Mouse (Mus musculus): ENCODE measurements around the gene Sox21. TPM values are rescaled to one million over a fixed set of nuclear protein-coding genes. Genes with fewer than 3 reads are reported as not detected.

Gene Sox21
- polyA plus RNA-seq, 1 experiment from 2014 or later: 35.5 TPM

Small RNA genes within 50 kb of the gene (microRNA-seq; reads per million reads assigned to microRNA genes)
- not detected for gene Mir6241

Other genes starting within 250 kb of the Sox21 start
- gene Dct, start 184.8 kb downstream of the Sox21 start, polyA plus RNA-seq (2016; fragmentation: Nextera tagmentation; extraction: Ambion mirVana): 1.2 and 1.5 TPM in 2 replicates
- 22.0 and 26.3 TPM in 2 replicates for gene Tgds, start 104.3 kb downstream of the Sox21 start, polyA plus RNA-seq (2016; fragmentation: Nextera tagmentation; extraction: Ambion mirVana)
- gene Gpr180, start 99.9 kb downstream of the Sox21 start, polyA plus RNA-seq (2016; fragmentation: Nextera tagmentation; extraction: Ambion mirVana): 32.8 and 35.9 TPM in 2 replicates
- not detected in 2 replicates for gene Gm9376, start 29.9 kb upstream of the Sox21 start, polyA plus RNA-seq (2016; fragmentation: Nextera tagmentation; extraction: Ambion mirVana)

Measured in midbrain, embryonic 12.5 days (tissue).